Mouse (Mus musculus): ENCODE data around the gene Zfp804b. TPM values are rescaled to one million over a fixed set of nuclear protein-coding genes. Genes with fewer than 3 reads are reported as not detected.

Zfp804b gene
- polyA plus RNA-seq, 1 experiment from 2014 or later: 0.12 TPM

Other genes starting within 250 kb of the Zfp804b start
- gene Tex47, start 40.6 kb downstream of the Zfp804b start, polyA plus RNA-seq (2014; fragmentation: Nextera tagmentation; extraction: Ambion mirVana): 0.46 TPM in 1 of 2 replicates, not detected in the other